Mouse (Mus musculus): Measurements from ENCODE around the gene Amz2.

The Amz2 gene

DNA sequence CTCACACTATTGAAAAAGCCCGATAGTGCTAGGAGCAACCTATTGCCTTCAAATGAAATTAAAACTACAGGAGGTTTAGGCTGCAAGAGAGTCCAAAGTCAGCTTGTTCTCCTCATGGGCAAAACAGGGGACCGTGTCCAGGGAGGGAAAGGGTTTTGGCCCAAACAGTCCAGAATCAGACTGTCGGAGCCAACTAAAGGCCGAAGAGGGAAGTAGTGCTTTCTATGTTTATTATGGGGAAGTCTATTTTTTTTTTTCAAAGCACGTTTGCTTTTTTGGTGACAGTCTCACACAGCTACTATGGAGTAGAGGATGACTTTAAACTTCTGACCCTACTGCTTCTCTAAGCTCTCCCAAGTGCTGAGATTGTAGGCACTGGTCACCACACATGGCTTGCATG lies 42.4 kb downstream of the Amz2 start:
- DNase-seq (ENCODE audit: inconsistent age in 2 of 2, low spot score in 1 of 2): no peak

DNA sequence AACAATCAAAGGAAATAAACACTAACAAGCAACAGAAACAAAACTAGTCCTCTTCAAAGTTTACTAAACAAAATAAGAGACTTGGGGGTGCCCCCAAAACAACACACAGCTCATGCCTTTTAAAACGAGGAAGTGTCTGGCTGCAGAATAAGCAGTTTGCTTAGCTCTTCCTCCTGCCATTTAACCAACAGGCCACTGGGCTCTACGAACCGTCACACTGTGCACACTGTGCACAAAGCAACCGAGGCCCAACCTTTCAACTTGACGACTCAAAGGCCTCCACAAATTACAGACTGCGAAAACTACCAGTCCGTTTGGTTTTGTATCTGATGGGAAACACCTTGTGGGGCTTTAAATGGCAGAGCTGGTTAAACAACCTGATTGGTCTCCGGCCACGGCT lies 44.4 kb downstream of the Amz2 start:
- no peak for DNase-seq (ENCODE audit: inconsistent age in 2 of 2, low spot score in 1 of 2)

DNA sequence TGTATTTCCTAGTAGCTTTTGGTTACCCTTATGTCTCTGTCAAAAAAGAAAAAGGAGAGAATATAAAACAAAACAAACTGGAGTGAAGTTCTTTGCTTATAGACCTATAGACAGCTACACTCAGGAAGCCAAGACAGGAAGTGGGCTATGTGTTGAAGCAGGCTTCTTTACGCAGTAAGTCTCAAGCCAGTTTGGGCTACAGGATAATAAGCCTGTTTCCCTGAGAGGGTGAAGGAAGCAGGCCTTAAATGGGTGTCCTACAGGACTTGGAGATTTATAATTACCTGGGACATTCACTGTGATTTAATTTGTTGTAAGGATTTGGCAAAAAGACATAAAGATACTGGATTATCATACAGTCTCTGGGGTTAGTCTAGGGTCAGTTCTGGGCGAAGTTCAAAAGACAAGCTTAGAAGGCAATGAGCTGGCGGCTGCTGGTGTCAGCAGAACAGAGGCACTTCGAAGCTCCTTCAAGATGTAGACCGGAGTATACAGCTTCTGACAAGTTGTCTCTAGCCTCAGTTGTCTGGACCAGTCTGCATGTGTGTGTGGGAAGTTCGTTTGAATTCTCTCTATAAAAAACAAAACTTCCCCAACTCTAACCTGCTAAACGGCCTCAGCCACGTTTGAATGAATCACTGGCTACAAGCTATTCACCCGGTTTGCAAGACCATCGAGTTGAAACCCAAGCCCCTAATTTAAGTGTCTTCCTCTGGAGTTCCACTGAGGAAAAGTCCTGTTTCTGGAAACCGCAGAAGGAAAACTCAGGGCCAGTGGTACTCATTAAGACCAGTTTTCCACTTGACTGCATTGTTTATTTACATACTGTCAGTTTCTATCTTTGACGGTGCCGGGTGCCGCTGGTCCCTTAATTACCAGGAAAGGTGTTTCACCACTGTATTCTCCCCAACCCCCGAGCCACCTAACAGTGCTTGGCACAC lies 45.4 kb downstream of the Amz2 start:
- no peak for DNase-seq (ENCODE audit: inconsistent age in 2 of 2, low spot score in 1 of 2)

DNA sequence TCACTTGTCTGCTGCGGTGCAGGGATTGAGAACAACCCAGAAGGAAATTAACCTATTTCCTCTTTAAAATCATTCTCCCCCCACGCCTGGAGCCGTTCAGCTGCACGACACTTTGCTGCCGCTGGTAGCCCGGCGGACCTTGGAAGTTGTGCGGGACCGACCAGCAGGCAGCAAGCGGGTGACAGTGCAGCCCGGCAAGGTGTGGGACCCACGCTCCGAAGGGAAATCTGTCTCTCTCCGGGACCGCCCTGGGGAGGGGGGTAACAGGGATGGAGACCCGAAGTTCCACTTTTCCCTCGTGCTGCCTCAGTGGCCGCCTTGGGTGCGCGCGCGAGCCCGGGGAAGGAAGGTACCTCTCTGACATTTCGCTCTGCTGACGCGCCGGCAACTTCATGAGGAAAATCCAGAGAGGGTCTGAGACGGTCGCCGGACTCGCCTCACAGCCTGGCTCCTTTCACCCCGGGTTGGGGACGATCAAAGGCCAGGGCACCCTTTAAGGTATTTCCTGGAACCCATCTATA lies 46.5 kb downstream of the Amz2 start:
- peak; percentile 22 to 63 for DNase-seq (ENCODE audit: inconsistent age in 2 of 2, low spot score in 1 of 2)

DNA sequence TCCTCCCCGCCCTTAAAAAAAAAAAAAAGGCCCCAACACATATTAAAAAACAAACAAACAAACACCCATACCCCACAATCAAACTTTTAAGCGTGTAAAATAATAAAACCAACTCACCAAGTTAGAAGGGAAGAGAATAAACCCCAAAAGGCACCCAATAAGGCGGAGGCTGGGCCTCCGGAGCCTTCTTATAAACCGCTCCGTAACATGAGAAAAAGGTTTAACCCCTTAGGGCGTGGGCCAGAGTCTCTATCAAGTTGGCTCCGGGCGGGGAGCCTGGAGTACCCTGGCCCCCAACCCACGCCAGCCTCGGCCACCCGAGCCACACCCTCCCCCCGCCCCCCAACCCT lies 47.0 kb downstream of the Amz2 start:
- DNase-seq (ENCODE audit: inconsistent age in 2 of 2, low spot score in 1 of 2): no peak

DNA sequence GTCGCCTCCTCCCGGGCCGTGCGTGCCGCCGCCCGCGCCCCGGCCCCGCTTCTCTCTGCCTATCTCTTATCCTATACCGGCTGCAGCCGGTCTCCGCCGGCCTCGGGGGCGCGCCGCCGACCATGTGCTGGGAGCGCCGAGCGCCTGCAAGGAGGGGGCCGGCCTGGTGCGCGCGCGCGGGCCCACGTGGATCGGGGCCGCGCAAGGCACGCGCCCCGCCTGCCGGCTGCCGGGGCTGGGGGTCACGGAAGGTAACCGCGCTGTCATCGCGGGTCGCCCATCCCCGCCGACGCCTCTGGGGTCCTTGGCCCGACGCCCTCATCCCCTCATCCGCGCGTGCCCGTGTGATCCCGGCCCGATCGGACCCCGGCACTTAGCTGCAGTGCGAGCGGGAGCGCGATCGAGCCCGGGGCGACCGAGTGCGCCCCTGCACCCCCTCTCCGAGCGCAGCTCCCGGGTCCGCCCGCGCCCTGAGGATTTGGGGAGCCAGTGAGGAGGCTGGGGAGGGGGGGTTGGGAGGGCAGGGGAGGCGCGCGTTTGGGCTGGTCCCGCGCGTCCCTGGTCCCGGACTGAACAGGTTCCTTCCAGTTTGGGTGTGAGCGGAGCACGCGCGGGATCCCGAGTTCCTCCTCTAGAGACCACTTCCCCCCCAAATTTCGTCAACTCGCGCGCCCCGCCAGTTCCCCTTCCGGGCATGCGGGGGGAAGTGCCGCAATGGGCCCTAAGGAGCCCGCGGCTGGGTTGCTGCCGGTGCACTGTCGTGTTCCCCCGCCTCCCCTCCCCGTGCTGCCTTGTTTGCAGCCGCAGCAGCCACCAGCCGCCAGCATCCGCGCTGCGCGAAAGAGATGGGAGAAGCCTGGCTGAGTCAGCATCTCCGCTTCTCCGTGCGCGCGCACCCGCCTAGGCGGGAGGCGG lies 47.7 kb downstream of the Amz2 start, which contains the start of the genes Arsg and Slc16a6:
Gene Arsg, plus strand, starts transcription at position 204 of the 915 bp plus-strand sequence.
Gene Slc16a6, minus strand, starts transcription at position 428 of the 915 bp plus-strand sequence.
- peak; percentile 76 to 90 for DNase-seq (ENCODE audit: inconsistent age in 2 of 2, low spot score in 1 of 2)

DNA sequence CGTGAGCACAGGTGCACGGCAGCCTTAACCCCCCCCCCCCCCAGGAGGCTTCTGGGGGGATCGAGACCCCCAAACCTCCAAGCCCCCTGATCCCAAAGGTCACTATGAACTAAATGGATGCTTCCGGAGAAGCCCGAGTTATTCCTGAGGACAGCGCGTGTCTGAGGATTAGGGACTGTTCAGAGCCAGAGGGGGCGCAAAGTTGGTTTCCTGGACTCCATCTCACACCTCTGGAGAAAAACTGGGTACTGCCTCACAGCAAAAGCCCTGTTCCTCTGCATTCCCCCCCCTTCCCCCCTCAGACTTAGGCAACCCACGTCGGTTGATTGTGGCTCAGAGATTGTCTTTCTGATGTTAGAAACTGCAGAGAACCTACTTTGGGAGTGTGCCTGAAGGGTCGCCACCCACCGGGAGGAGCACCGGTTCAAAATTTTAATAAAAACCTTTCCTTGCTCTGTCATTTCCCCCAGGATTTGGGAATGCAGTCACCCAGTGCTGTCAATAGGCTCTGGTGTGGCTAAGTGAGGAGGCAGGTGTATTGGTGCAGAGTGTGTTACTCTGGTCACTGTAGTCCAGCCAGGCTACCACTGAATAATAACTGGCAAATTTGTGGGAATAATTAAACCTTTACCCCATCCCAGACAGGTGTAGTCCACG lies 48.5 kb downstream of the Amz2 start:
- no peak for DNase-seq (ENCODE audit: inconsistent age in 2 of 2, low spot score in 1 of 2)

DNA sequence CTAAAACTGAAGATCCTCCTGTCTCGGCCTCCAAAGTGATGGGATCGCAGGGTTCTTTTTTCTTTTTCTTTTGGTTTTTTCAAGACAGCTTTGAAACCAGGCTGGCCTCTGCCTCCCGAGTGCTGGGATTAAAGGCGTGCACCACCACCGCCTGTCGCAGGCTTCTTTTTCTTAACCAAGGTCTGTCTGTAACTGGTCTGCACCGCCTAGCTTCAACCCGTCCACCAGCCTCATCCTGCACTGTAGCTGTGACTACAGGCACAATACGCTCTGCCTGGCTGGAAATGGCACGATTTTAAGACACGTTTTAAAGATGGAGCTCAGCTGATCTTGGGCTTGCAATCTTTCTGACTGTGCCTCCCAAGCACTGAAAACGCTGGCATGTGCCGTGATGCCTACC lies 49.1 kb downstream of the Amz2 start:
- DNase-seq (ENCODE audit: inconsistent age in 2 of 2, low spot score in 1 of 2): no peak

DNA sequence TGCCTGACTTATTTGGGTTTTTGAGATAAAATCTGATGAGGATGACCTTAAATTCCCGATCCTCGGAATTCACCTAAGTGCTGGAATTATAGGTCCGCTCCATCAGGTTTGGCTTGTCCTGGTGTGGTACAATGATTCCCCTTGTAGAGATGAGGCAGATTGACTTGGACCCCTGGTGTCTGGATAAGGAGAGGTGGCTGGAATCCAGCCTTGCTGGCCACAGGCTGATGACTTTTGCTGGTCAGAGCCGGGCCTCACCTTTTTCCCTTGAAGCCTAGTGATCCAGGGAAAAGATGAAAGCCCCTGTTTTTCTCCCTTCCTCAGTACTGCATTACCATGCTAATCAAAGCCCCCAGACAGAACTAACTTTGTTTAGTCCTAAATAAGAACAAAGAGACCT lies 50.0 kb downstream of the Amz2 start:
- DNase-seq (ENCODE audit: inconsistent age in 2 of 2, low spot score in 1 of 2): no peak

DNA sequence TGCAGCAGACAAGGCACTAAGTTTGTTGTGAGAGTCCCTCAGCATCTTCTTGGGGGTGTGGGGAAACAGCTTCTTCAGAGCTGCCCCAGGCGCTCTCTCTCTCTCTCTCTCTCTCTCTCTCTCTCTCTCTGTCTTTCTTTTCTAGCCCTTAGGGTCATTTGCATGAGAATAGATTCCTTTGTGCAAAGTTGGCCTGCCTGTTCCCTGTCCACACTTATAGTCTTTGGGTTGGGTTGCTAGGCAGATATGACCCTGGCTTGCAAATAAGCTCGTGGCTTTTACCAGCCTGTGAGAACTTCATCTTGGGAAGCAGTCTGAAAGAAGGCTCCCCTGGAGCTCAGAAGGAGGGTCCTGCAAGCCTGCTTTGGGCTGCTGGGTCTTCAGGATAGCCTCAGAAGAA lies 50.5 kb downstream of the Amz2 start:
- DNase-seq (ENCODE audit: inconsistent age in 2 of 2, low spot score in 1 of 2): no peak

DNA sequence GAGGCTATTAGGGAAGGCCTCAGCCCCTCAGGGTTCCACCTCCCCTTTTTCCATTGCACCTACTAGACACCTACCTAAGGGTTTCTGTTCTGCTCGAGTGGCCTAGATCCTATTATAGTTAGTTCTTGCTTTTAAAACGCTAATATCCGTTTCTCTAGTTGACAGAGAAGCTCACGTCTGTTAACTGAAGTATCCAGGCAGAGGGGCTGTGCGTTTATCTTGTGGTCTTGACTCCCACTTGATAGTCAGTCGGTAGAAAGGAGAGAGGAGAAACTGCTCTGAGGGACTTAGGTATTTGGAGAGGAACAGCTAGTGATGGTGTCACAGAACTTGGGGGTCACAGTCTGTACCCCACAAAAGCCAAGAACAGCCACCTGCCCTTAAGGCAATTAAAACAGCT lies 50.9 kb downstream of the Amz2 start:
- DNase-seq (ENCODE audit: inconsistent age in 2 of 2, low spot score in 1 of 2): no peak

DNA sequence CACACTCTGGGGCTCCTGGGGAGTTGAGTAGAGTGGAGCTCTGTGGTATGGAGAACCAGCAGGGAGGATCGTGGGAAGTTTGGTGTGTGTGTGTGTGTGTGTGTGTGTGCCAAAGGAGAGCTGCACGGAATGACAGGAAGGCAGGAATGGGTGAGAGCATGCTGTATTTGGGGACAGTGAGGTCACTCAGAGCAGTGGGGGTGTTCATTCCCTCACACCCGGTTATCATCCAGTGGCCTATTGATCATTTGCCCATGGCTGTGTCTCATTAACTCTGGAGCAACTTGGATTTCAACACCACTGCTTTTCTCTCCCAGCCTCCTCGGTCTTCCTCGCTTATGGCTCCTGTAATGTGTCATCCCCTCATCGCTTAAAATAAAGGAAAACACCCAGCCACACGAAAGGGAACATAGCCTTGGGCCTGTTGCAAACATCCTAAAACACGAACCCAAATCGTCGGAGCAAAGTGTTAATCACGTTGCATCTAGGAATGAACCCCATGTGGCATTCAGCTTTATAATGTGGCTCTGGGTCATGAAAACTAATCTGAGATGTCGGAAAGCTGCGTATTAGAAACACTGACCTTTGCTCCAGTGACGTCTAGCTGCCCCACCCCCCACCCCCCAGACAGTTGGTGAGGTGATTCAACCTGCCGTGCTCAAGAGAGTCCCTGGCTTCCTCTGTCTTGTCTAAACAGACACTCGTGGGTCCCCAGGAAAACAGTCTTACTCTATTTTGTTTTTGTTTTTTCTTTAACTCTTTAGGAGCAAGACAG lies 52.0 kb downstream of the Amz2 start:
- no peak for DNase-seq (ENCODE audit: inconsistent age in 2 of 2, low spot score in 1 of 2)

DNA sequence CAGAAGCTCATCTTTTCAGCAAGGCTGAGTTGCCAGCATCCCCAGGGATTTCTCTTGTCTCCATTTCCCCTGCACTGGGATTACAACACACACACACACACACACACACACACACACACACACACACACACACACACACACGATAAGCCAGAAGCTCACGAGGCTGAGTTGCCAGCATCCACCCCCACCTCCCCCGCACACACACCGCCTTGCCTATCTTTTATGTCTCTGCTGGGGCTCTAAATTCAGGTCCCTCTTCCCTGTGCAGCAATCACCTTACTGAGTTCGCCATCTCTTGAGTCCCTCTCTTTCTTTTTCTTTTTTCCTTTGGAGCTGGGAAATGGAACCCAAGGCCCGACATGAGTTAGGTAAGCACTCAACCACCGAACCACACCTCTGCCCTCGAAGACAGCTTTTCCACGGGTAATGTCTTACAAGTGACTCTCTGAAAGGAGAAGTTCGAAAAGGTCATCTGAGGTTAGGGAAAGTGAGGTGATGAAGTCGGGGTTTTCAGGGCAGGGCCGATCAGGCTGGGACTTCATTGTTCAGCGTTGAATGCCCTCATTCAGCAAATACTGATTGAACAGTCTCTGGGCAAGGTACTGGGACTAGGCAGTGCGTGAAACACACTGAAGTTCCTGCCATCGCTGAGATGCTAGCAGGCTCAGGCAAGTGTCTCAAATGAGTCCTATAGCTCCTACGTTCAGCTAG lies 54.0 kb downstream of the Amz2 start:
- no peak for DNase-seq (ENCODE audit: inconsistent age in 2 of 2, low spot score in 1 of 2)

DNA sequence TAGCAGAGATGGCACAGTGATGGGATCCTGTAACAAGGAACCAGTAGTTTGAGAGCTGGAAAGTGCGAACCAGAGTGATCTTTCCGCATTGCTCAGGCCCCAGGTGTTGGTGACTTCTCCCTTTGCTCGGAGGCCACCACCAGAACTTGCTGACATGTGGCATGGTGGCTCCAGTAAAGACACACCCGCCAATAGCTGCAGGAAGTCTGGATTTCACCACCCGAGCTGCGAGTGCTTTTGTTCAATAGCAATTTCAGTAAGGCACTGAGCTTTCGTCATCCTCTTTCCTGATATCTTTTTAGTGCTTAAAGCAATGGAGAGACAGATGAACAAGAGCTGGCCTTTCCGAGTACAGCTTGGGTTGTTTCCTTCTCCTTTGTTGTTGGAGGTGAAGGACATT lies 54.7 kb downstream of the Amz2 start:
- no peak for DNase-seq (ENCODE audit: inconsistent age in 2 of 2, low spot score in 1 of 2)

DNA sequence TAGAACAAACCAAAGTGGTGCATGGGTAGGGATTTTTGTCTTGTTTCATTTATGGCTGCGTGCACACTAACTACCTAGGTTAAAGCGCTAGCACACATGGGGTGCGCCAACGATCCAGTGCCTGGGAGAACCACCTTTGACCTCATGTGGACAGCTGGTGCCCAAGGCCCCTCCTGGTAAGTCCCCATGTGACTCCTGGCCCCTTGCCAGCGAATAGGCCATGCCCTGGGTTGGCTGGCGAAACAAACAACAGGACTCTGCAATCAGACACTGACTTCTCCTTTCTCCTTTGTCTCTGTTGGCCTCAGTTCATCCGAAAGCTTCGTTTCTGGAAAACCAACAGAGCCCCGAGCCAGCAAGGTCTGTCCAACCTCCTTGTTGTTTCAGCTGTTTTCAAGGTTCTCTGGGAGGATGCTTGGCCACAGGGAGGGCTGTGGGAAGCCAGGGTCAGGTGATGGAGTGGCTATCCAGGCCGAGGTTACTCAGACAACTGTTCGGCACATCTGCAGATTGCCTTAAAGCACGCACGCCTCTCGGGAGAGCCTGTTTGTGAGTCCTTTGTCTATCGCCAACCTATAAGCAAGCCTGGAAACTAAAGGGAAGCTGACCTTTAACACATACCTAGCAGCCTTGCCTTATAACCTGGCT lies 59.8 kb downstream of the Amz2 start:
- DNase-seq (ENCODE audit: inconsistent age in 2 of 2, low spot score in 1 of 2): peak in 1 of 2 experiments; percentile 45

DNA sequence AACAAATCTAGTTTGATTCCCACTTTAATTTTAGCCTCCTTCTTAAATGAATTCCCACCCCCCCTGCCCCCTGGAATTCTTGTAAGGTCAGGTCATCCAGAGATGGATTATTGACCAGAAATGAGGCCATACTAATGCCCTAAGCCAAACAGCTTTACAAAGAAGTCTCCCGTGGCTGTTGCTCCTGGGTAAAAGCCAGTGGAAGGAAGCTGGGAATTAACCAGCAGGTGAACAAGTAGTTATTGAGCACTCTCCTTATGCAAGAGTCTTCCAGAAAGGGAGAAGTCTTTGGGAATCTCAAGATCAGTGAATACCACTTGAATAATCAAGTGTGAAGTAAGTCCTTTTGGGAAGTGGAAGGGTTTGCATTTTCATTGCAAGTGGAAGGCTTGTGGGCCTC lies 61.4 kb downstream of the Amz2 start:
- DNase-seq (ENCODE audit: inconsistent age in 2 of 2, low spot score in 1 of 2): no peak

DNA sequence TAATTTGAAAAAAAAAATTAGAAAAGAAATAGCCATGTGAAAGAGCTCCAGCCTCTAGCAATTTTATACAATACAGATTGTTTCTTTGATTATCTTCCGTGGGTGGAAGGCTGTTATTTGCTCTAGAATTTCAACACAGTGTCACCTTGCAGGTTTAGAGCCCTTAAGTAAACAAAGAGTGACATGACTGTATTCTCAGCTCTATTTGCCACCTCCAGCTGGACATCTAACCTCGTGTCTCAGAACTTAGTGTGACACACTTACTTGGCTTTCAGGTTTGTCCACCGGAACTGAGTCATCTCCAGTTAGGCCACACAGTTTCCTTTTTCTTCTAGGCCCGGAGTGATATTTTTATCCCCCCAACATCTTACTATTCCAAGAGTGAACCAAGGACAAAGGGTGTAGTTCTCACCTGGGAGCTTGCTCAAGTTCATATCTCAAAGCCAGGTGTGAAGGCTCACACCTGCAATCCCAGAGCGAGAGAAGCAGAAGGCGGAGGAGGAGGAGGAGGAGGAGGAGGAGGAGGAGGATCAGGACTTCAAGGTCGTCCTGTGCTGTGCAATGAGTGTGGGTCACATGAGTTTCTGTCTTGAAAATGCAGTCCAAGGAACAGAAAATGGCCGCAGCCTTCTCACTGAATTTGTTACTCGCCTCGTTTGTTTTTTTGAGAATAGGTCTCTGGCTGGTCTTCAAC lies 62.4 kb downstream of the Amz2 start:
- no peak for DNase-seq (ENCODE audit: inconsistent age in 2 of 2, low spot score in 1 of 2)

DNA sequence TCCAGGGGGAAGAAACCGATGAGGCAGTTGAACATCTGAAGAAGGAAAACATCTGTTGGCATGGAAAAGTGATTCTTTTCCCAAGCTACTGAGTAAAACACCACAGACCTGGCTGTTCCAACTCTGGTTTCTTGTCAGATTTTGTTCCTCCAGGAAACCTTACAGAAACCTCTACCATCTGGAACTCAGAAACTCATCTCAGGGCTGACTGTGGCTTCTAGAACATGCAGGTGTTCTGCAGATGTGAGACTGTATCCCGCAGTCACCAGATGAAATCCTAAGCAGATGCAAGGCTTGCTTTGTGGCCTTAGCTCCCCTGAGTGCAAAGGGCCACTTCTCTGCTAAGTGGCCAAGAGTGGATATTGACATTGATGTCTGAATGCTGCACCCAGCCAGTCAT lies 64.0 kb downstream of the Amz2 start:
- no peak for DNase-seq (ENCODE audit: inconsistent age in 2 of 2, low spot score in 1 of 2)

DNA sequence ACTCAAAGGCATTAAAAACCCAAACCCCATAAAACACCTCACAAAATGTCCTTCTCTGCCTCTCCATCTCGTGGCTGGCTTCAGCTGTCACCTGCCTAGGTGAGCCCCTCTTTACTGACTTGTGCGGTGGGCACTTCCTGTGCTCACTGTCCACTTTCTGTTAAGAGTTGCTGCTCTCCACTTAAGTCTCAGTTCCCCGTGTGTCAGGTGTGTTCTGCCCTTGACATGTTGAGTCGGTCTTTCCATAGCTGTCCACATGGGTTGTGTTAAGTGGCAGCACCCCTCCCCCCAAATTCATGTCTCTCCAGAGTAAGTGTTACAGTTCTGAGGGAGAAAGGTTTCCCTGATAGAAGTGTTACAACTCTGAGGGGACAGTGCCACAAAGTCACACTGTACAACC lies 66.1 kb downstream of the Amz2 start:
- DNase-seq (ENCODE audit: inconsistent age in 2 of 2, low spot score in 1 of 2): no peak

All from adrenal gland, adult (tissue).